Mouse (Mus musculus) ES-E14 (cell line): Measurements from ENCODE around the gene Rab5if. TPM values are rescaled to one million over a fixed set of nuclear protein-coding genes. Genes with fewer than 3 reads are reported as not detected.
"Not testable (repeated sequence)": the region's sequence is repeated elsewhere in the genome, so short reads cannot be mapped to it uniquely, and the experiment has no call there.

Source experiments
- DNase-seq: peaks from one replicate; pipeline ENCODE4 v3.0.0-alpha.2; 2013; ENCODE audit warnings: low read depth, low spot score
- H3K27ac ChIP-seq: 2 replicates; pipeline ENCODE4 v1.5.1; 2012; ENCODE audit warnings: low read depth, mild to moderate bottlenecking, low read length, moderate library complexity, mixed read lengths; ENCODE audit not compliant: poor library complexity, insufficient read depth, severe bottlenecking
- H3K36me3 ChIP-seq: 2 replicates; pipeline ENCODE4 v1.6.1; 2012; ENCODE audit warnings: mild to moderate bottlenecking, low read length, moderate library complexity, mixed read lengths; ENCODE audit not compliant: control insufficient read depth, poor library complexity, insufficient read depth, severe bottlenecking
- H3K4me1 ChIP-seq, 2 experiments: fragments of 150-350 bp in 1 of 2; sonication (generic) in 1 of 2; 2 replicates each; pipeline ENCODE4 v1.6.1; 2012; ENCODE audit warnings: low read length in 2 of 2, mild to moderate bottlenecking in 1 of 2, mixed read lengths in 1 of 2; ENCODE audit not compliant: control insufficient read depth in 2 of 2, insufficient read depth in 2 of 2, poor library complexity in 1 of 2
- H3K4me3 ChIP-seq, 2 experiments: fragments of 150-350 bp in 1 of 2; sonication (generic) in 1 of 2; 2 replicates each; pipeline ENCODE4 v1.5.1; 2012; ENCODE audit warnings: low read length in 2 of 2, low read depth in 1 of 2, mild to moderate bottlenecking in 1 of 2, mixed read lengths in 1 of 2; ENCODE audit not compliant: insufficient read depth in 1 of 2, poor library complexity in 1 of 2, severe bottlenecking in 1 of 2
- H3K9ac ChIP-seq: 2 replicates; pipeline ENCODE4 v1.6.1; 2012; ENCODE audit warnings: low read depth, mild to moderate bottlenecking, low read length, mixed read lengths; ENCODE audit not compliant: poor library complexity, insufficient read depth, severe bottlenecking
- H3K9me3 ChIP-seq: fragments of 150-350 bp; sonication (generic); 2 replicates; pipeline ENCODE4 v1.6.1; 2012; ENCODE audit warnings: low read depth, mild to moderate bottlenecking, low read length; ENCODE audit not compliant: control insufficient read depth, insufficient read depth
- CHD2 ChIP-seq: IDR thresholded peaks from 2 replicates; pipeline ENCODE4 v1.6.1; 2014; ENCODE audit warnings: mild to moderate bottlenecking, low read depth, low read length, inconsistent platforms
- HCFC1 ChIP-seq: IDR thresholded peaks from 2 replicates; pipeline ENCODE4 v1.6.1; 2012; ENCODE audit warnings: low read length, inconsistent platforms, borderline replicate concordance; ENCODE audit not compliant: insufficient read depth
- MAFK ChIP-seq: IDR thresholded peaks from 2 replicates; pipeline ENCODE4 v1.6.1; 2014; ENCODE audit warnings: mild to moderate bottlenecking, low read depth, low read length, inconsistent platforms; ENCODE audit not compliant: insufficient read depth
- ZC3H11A ChIP-seq: IDR thresholded peaks from 2 replicates; pipeline ENCODE4 v1.6.1; 2012; ENCODE audit warnings: low read depth, mild to moderate bottlenecking, inconsistent platforms, low read length, borderline replicate concordance
- ZNF384 ChIP-seq: IDR thresholded peaks from 2 replicates; pipeline ENCODE4 v1.6.1; 2012; ENCODE audit warnings: low read depth, low read length, inconsistent platforms
- in situ Hi-C, 2 experiments: fragments of 600-800 bp; cut with MboI; formaldehyde crosslinking; loops; one replicate each; pipeline ENCODE4 v1.15.1; 2025; ENCODE audit warnings: low sequenced_read_pairs in 2 of 2, inconsistent platforms in 1 of 2; ENCODE audit not compliant: unreplicated experiment in 2 of 2
- total RNA-seq: library from RNA; depleted of rRNA; stranded (reverse); fragments of 300-350 nt; gene quantifications from 2 replicates; pipeline ENCODE4 v1.2.3, GENCODE M21; 2012

Rab5if gene
- total RNA-seq, 1 experiment: 216 TPM

DNA sequence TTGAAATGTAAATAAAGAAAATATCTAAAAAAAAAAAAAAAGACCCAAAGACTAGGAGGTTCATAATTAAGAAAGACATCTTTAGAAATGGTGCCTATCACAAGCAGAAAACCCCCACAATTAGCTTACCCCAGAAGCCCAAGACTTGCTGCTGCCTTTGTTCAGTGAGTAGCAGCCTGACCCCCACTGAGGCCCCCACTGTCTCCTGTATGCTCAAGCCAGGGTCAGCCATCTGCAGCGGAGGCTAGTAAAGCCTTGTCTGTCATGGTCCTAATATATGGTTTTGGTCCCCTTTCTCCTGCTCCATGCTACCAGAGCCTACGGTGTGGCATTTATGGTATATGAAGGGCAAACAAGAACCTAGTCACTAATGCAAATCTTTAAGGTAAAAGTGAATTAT is 38.4 kb downstream of the Rab5if start:
- no peak overlapping the region for H3K9ac ChIP-seq
- H3K27ac ChIP-seq: no peak overlapping the region
- H3K9me3 ChIP-seq: no peaks in the 10 kb centered on the region
- no peak for TF ChIP-seq ZC3H11A
- TF ChIP-seq MAFK: no peak
- no peak for TF ChIP-seq HCFC1
- no peak for TF ChIP-seq CHD2
- no peak for TF ChIP-seq ZNF384
- H3K36me3 ChIP-seq: no peaks in the 10 kb centered on the region
- no peak for DNase-seq
- H3K4me3 ChIP-seq: no peak overlapping the region
- in situ Hi-C loops: no loop called here
- H3K4me1 ChIP-seq: no peaks in the 10 kb centered on the region

DNA sequence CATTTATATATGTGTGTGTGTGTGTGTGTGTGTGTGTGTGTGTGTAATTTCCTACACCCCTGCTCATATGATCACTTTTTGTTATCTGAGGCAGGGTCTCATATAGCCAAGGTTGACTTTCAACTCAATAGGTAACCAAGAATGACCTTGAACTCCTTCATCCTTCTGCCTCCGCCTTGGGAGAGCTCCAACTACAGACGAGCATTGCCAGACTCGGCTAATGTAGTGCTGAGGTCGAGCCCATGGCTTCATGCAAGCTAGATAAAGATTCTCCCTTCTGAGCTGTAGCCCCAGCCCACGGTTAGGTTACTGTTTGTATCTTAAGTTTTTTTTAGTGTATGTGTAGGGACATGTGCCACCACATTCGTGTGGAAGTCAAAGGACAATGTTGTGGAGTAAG is 39.0 kb downstream of the Rab5if start:
- no peak overlapping the region for H3K9ac ChIP-seq
- TF ChIP-seq ZC3H11A (no peak), MAFK (no peak), CHD2 (no peak), ZNF384 (no peak), HCFC1 (no peak)
- H3K4me1 ChIP-seq: no peaks in the 10 kb centered on the region
- no peaks in the 10 kb centered on the region for H3K9me3 ChIP-seq
- in situ Hi-C loops: no loop called here
- H3K27ac ChIP-seq: no peak overlapping the region
- H3K4me3 ChIP-seq: no peak overlapping the region
- no peaks in the 10 kb centered on the region for H3K36me3 ChIP-seq
- no peak for DNase-seq

DNA sequence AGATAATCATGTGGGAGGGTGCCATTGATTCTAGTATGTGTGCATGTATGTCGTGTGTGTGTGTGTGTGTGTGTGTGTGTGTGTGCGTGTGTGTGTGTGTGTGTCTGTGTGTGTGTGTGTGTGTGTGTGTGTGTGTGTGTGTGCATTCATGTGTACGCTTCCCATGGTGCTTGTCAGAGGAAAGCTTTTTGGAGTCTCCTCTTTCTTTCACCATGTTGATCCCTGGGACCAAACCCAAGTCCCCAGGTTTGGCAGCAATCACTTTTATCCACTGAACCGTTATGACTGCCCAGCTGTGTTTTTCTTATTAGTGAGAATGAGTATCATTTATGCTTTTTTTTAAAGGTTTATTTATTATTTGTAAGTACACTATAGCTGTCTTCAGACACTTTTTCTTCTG is 39.5 kb downstream of the Rab5if start:
- H3K27ac ChIP-seq, in situ Hi-C loops, H3K4me1 ChIP-seq, H3K9ac ChIP-seq, H3K4me3 ChIP-seq, DNase-seq, H3K9me3 ChIP-seq, H3K36me3 ChIP-seq: not testable (repeated sequence)

DNA sequence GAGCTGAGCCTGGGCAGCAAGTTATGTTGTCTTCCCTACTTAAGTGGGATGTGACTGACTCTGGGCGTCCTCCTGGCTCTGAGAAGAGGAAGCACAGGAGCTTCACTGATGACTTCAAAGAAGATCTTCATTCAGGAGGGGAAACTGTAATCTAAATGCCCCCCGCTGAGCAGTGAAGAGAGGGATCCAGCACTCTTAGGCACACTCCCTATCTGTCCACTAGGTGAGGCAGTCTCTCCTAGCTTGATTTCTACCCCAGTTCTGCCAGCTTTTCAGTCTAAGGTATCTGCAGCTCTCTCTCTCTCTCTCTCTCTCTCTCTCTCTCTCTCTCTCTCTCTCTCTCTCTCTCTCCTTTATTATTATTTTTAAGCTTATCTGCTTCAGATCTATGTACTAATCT is 40.4 kb downstream of the Rab5if start:
- Histone ChIP-seq H3K4me3 (no peak overlapping the region), H3K27ac (no peak overlapping the region), H3K36me3 (no peaks in the 10 kb centered on the region), H3K4me1 (no peaks in the 10 kb centered on the region), H3K9ac (no peak overlapping the region), H3K9me3 (no peaks in the 10 kb centered on the region)
- DNase-seq: peak; percentile 27
- TF ChIP-seq ZC3H11A (no peak), HCFC1 (no peak), CHD2 (no peak), ZNF384 (no peak), MAFK (no peak)
- in situ Hi-C loops: no loop called here

- no peak overlapping the region for H3K9ac ChIP-seq
- H3K27ac ChIP-seq: no peak overlapping the region
- no peaks in the 10 kb centered on the region for H3K4me1 ChIP-seq
- H3K9me3 ChIP-seq: no peaks in the 10 kb centered on the region
- peak; percentile 49; the same call in 1 of the 2 replicates for TF ChIP-seq ZC3H11A
- no peak for TF ChIP-seq HCFC1
- no peak overlapping the region for H3K4me3 ChIP-seq
- peak; percentile 22 for DNase-seq
- H3K36me3 ChIP-seq: no peaks in the 10 kb centered on the region
- in situ Hi-C loops: no loop called here
These were observed 42.2 kb downstream of the Rab5if start for GRCm38 (mm10) chr2:156904976-156905717.

GRCm38 (mm10) chr2:156905931-156906330 is 43.0 kb downstream of the Rab5if start:
- H3K27ac ChIP-seq, in situ Hi-C loops, H3K4me1 ChIP-seq, H3K9me3 ChIP-seq, DNase-seq, H3K9ac ChIP-seq, H3K36me3 ChIP-seq, H3K4me3 ChIP-seq: not testable (repeated sequence)
